Mouse (Mus musculus): ENCODE measurements at regions not wholly inside any gene's neighbourhood (a gene's known extent, or its start where the extent isn't known, plus 50 kb on each side); places are given as distances from the start of the nearest gene placed in this dataset.

DNA sequence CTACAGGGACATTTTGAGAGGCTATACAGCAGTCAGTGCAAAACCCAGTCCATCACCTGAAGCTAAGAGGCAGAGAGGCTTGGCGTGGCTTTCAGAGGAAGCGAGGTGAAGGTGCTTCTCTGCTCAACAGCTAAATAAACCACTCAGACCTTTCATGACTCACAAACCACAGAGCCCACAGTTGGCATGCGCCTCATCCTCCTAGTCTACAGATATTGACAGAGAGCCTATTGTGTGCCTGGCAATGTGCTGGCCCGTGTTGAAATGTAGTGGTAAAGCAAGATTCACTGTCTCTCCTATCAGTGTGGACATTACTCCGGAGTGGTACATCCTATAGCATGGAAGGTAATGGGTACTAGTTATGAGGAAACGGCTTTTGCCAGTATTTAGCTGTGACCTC lies 61.9 kb upstream of the Ado start:
- TF ChIP-seq CTCF (IDR thresholded peaks at IDR 0.05; ENCODE audit: low read depth), result no peak
- no peaks in the 10 kb centered on the region for H3K36me3 ChIP-seq (ENCODE audit: insufficient read depth, low read length)

DNA sequence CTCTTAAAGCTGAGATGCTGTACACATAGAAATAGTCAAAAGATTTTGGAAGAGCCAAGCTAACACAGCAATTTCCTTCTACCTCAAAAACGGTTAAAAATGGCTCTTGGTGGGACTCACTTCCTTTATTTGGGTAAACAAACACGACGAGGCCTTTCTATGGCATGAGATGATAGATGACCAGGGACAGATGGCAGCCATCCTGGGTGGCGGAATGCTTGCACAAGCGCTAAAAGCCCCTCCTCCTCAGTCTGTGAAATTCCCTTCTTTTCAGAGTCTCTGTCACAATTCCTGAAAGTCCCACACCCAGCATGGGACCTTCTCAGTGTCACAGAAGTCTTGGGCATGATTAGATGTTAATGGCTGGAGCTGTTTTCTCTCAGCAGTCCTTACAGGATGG lies 59.3 kb upstream of the Ado start:
- H3K27ac ChIP-seq, result no peak overlapping the region
- no peak for TF ChIP-seq CTCF (IDR thresholded peaks at IDR 0.05; ENCODE audit: low read depth)
- H3K36me3 ChIP-seq (ENCODE audit: insufficient read depth, low read length), result no peaks in the 10 kb centered on the region
- no peaks in the 10 kb centered on the region for H3K4me1 ChIP-seq (ENCODE audit: insufficient read depth, low read length)
- DNase-seq (ENCODE audit: low spot score), result no peak
- no peak overlapping the region for H3K4me3 ChIP-seq (ENCODE audit: low read length)
- H3K9ac ChIP-seq (replicated peaks; ENCODE audit: low read length), result no peak overlapping the region
- no peaks in the 10 kb centered on the region for H3K27me3 ChIP-seq (ENCODE audit: insufficient read depth, low read length)
- H3K9me3 ChIP-seq (ENCODE audit: low read length), result no peaks in the 10 kb centered on the region
- WGBS, result 49% methylated on average over 5 of the region's 5 CpGs
- no peak overlapping the region for H3K4me2 ChIP-seq (ENCODE audit: low read depth, low read length)
- no peak for ATAC-seq

More for the DNA sequence above, 61.9 kb upstream of the Ado start:
- H3K4me2 ChIP-seq (ENCODE audit: low read depth, low read length), result no peak overlapping the region
- no peak overlapping the region for H3K4me3 ChIP-seq (ENCODE audit: low read length)
- ATAC-seq (no peak), DNase-seq (ENCODE audit: low spot score) (no peak)
- no peaks in the 10 kb centered on the region for H3K27me3 ChIP-seq (ENCODE audit: insufficient read depth, low read length)
- no peak overlapping the region for H3K27ac ChIP-seq
- H3K9me3 ChIP-seq (ENCODE audit: low read length), result no peaks in the 10 kb centered on the region
- no peaks in the 10 kb centered on the region for H3K4me1 ChIP-seq (ENCODE audit: insufficient read depth, low read length)
- 91% methylated on average over 6 of the region's 6 CpGs for WGBS
- no peak overlapping the region for H3K9ac ChIP-seq (replicated peaks; ENCODE audit: low read length)

DNA sequence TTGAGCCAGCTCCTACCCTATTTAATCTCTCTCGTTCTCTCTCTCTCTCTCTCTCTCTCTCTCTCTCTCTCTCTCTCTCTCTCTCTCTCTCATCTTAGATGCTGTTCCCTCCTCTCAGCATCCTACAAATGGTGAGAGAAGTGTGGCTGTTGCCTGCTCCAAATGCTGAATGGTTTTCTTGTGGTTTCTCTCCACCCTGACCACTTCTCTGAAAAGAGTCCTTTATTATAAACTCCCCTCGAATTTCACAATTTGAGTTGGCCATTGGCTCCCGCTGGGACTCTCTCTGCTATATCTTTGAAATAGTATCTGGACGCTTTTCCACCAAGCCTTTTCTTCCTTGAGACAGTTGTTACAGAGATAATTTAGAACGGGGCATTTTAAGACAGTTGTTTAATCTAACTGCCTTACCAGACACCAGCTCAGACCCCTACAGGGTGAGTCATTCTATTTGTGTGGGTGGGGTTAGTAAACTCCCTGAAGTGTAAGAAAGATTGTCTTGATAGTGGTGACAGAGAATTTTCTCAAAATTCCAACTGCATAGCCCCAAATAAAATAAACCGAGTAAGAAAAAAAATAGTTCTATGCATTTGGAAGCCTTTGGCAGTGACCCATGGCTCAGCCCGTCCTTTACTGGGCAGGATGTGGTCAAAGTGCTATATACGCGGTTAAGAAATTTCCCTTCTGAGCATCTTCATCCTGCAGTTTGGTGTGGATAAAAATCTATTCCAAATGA lies 58.7 kb upstream of the Ado start:
- no peak overlapping the region for H3K4me3 ChIP-seq (ENCODE audit: low read length)
- ATAC-seq (no peak), DNase-seq (ENCODE audit: low spot score) (no peak)
- no peak overlapping the region for H3K9ac ChIP-seq (replicated peaks; ENCODE audit: low read length)
- no peaks in the 10 kb centered on the region for H3K36me3 ChIP-seq (ENCODE audit: insufficient read depth, low read length)
- H3K27ac ChIP-seq, result no peak overlapping the region
- TF ChIP-seq CTCF (IDR thresholded peaks at IDR 0.05; ENCODE audit: low read depth), result no peak
- no peaks in the 10 kb centered on the region for H3K4me1 ChIP-seq (ENCODE audit: insufficient read depth, low read length)
- H3K27me3 ChIP-seq (ENCODE audit: insufficient read depth, low read length), result no peaks in the 10 kb centered on the region
- no peak overlapping the region for H3K4me2 ChIP-seq (ENCODE audit: low read depth, low read length)
- H3K9me3 ChIP-seq (ENCODE audit: low read length), result no peaks in the 10 kb centered on the region
- 73% methylated on average over 9 of the region's 9 CpGs for WGBS

DNA sequence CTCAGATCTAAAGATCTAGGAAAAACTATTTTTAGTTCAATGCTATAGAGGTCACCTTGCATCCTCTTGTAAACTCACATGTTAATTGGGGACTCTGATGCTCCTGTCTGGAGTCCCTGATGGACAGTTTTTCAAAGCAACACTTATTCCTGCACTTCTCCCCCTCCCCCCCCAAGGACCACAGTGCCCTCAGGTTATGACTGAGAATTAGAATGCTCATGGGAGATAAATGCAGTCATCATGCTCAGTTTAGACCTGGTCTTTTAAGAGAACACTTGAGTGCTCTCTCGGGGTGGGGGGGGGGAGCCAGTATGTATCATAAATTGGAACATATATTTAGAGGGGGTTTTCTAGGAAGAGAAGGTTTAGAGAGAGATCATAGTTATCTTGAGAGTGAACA lies 58.0 kb upstream of the Ado start:
- ATAC-seq (no peak), DNase-seq (ENCODE audit: low spot score) (no peak)
- Histone ChIP-seq H3K36me3 (ENCODE audit: insufficient read depth, low read length) (no peaks in the 10 kb centered on the region), H3K4me1 (ENCODE audit: insufficient read depth, low read length) (no peaks in the 10 kb centered on the region), H3K4me3 (ENCODE audit: low read length) (no peak overlapping the region), H3K27ac (no peak overlapping the region), H3K9me3 (ENCODE audit: low read length) (no peaks in the 10 kb centered on the region), H3K4me2 (ENCODE audit: low read depth, low read length) (no peak overlapping the region), H3K9ac (replicated peaks; ENCODE audit: low read length) (no peak overlapping the region), H3K27me3 (ENCODE audit: insufficient read depth, low read length) (no peaks in the 10 kb centered on the region)
- 84% methylated on average over 1 of the region's 1 CpGs for WGBS
- TF ChIP-seq CTCF (IDR thresholded peaks at IDR 0.05; ENCODE audit: low read depth), result no peak

DNA sequence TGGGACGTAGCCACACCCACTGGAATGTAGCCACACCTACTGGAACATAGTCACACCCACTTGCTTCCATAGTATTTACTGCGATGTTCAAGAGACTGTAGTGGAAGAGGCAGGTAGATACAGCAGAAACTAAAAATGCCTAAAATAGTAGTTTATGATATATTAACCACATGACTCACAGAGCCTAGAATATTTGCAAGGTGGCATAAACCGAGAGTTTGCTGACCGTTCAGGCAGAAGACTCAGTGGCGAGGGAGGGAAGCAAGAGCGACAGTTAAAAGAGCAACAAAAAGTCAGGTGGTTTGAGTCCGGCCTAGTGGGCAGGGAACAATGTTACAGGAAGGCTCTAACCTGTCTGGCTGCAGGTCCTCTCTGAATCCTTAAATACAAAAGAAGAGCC lies 50.6 kb upstream of the Ado start:
- Histone ChIP-seq H3K27ac (no peak overlapping the region), H3K4me3 (ENCODE audit: low read length) (no peak overlapping the region), H3K9me3 (ENCODE audit: low read length) (no peaks in the 10 kb centered on the region), H3K4me1 (ENCODE audit: insufficient read depth, low read length) (no peaks in the 10 kb centered on the region), H3K27me3 (ENCODE audit: insufficient read depth, low read length) (no peaks in the 10 kb centered on the region), H3K9ac (replicated peaks; ENCODE audit: low read length) (no peak overlapping the region), H3K36me3 (ENCODE audit: insufficient read depth, low read length) (no peaks in the 10 kb centered on the region), H3K4me2 (ENCODE audit: low read depth, low read length) (no peak overlapping the region)
- ATAC-seq, result no peak
- no peak for TF ChIP-seq CTCF (IDR thresholded peaks at IDR 0.05; ENCODE audit: low read depth)
- DNase-seq (ENCODE audit: low spot score), result no peak
- WGBS, result 94% methylated on average over 7 of the region's 7 CpGs

DNA sequence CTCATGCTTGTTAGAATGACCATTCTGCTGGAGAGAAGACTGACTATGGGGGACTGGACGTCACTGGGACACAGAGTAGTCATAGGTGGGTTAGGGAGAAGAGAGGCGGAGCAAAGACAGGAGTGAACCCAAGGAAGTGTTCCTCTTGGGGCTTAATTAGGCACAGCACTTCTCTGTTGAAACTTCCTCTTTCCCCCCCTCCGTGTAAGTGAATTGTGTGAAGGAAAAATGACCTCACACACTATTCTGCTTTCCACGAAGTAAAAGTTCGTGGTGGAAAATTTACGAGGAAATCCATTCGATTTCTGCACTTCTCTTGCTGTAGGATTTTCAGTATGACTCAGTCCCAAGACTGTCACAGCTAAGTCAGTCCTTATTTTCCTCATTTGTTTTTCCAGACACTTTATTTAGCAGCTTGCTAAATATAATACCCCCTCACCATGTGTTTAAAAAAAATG lies 49.9 kb upstream of the Ado start:
- ATAC-seq, result no peak

More for the DNA sequence above, 49.9 kb upstream of the Ado start:
- Histone ChIP-seq H3K4me3 (ENCODE audit: low read length) (no peak overlapping the region), H3K4me1 (ENCODE audit: insufficient read depth, low read length) (no peaks in the 10 kb centered on the region), H3K9ac (replicated peaks; ENCODE audit: low read length) (no peak overlapping the region), H3K9me3 (ENCODE audit: low read length) (no peaks in the 10 kb centered on the region), H3K4me2 (ENCODE audit: low read depth, low read length) (no peak overlapping the region), H3K27ac (no peak overlapping the region), H3K36me3 (ENCODE audit: insufficient read depth, low read length) (no peaks in the 10 kb centered on the region), H3K27me3 (ENCODE audit: insufficient read depth, low read length) (no peaks in the 10 kb centered on the region)
- WGBS, result 82% methylated on average over 7 of the region's 7 CpGs
- DNase-seq (ENCODE audit: low spot score), result no peak
- TF ChIP-seq CTCF (IDR thresholded peaks at IDR 0.05; ENCODE audit: low read depth), result no peak
